Mouse (Mus musculus): ENCODE results near the gene Itgam. TPM values are rescaled to one million over a fixed set of nuclear protein-coding genes. Genes with fewer than 3 reads are reported as not detected.

The Itgam gene
- polyA plus RNA-seq, 1 experiment from 2014 or later, result 0.77 TPM

DNA sequence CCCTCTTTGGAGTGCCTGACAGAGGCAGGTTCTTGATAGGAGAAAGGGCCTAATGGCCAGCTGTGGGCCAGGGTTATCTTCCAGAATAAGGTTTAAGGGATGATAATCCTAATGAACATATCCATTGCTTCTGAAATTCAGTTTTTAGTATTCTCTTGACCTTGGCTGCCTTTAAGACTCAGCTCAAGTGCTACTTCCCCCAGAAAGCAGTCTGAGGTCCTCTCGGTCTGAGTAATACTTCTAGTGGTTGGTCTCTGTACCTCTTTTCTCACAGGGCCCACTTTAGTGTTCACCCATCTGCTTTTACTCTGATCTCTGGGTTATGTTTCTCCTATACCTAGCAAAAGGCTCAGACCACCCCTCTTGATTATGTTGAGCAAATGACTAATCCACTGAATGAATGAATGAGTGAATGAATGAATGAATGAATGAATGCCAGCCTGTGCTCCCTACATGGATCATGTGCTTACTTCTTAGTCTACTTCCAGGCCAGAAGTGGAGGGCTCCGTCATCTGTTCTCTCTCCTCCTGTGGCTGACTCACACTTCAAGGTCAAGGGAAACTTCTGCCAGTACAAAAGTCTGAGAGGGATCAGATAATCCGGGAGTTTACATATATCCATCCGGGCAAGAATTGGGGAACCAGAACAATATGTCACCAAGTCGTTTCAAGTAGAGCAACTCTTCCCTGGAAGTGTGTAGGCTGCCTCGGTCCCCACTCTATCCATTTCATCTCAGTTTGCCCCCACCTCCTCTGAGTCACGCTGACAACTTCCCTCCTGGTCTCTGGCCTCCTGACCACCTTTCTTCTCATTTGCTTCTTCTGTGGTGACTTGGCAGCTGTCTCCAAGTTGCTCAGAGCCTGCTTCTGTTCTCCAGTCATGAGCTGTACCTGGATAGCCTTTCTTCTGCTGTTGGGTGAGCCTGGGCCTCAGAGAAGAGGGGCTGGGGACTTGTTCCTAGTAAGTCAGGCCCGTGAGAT lies 66.6 kb downstream of the Itgam start, which contains the start of gene Itgax:
Itgax (plus strand) TSS at position 807 of the 980 bp plus-strand sequence.
- H3K9me3 ChIP-seq (ENCODE audit: control insufficient read depth, low read depth, low read length), result no peaks in the 10 kb centered on the region
- H3K9ac ChIP-seq (replicated peaks; ENCODE audit: low read depth, low read length), result no peak within 1 kb of the TSS
- ATAC-seq (ENCODE audit: insufficient number of reproducible peaks, insufficient read depth, low FRiP score, low read depth), result no peak
- no peaks in the 10 kb centered on the region for H3K36me3 ChIP-seq (ENCODE audit: control insufficient read depth, insufficient read depth, low read length)
- H3K4me2 ChIP-seq (replicated peaks; ENCODE audit: low read depth, low read length), result no peak within 1 kb of the TSS
- H3K27ac ChIP-seq (ENCODE audit: low read length), result no peak within 1 kb of the TSS
- no peak within 1 kb of the TSS for H3K4me3 ChIP-seq (ENCODE audit: low read depth, low read length)
- 68% methylated on average over 8 of the region's 8 CpGs for WGBS
- H3K27me3 ChIP-seq (ENCODE audit: control insufficient read depth, insufficient read depth, low read length), result no peaks in the 10 kb centered on the region
- H3K4me1 ChIP-seq (ENCODE audit: control insufficient read depth, insufficient read depth, low read length), result no peaks in the 10 kb centered on the region

DNA sequence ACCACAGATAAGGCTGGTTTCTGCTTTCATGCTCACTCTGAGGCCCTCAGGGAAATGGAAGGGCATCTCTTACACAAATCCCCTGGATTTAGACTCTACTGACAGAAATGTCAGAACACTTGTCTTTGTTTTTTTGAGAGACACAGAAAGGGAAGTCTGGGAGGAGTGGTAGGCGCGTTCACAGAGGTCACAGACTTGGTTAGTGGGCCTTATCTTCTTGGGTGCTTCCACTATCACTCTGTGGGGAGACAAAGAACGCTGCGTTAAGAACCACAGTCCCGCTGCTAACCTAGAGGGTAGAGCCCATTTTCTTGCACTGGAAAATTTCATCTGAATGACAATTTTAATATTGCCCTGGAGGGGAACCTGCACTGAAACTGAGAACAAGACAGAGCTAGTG lies 69.7 kb downstream of the Itgam start:
- no peak overlapping the region for H3K4me2 ChIP-seq (replicated peaks; ENCODE audit: low read depth, low read length)
- no peak overlapping the region for H3K27ac ChIP-seq (ENCODE audit: low read length)
- no peaks in the 10 kb centered on the region for H3K27me3 ChIP-seq (ENCODE audit: control insufficient read depth, insufficient read depth, low read length)
- no peaks in the 10 kb centered on the region for H3K9me3 ChIP-seq (ENCODE audit: control insufficient read depth, low read depth, low read length)
- ATAC-seq (ENCODE audit: insufficient number of reproducible peaks, insufficient read depth, low FRiP score, low read depth), result no peak
- no peaks in the 10 kb centered on the region for H3K4me1 ChIP-seq (ENCODE audit: control insufficient read depth, insufficient read depth, low read length)
- H3K4me3 ChIP-seq (ENCODE audit: low read depth, low read length), result no peak overlapping the region
- 80% methylated on average over 5 of the region's 5 CpGs for WGBS
- H3K9ac ChIP-seq (replicated peaks; ENCODE audit: low read depth, low read length), result no peak overlapping the region
- H3K36me3 ChIP-seq (ENCODE audit: control insufficient read depth, insufficient read depth, low read length), result no peaks in the 10 kb centered on the region

DNA sequence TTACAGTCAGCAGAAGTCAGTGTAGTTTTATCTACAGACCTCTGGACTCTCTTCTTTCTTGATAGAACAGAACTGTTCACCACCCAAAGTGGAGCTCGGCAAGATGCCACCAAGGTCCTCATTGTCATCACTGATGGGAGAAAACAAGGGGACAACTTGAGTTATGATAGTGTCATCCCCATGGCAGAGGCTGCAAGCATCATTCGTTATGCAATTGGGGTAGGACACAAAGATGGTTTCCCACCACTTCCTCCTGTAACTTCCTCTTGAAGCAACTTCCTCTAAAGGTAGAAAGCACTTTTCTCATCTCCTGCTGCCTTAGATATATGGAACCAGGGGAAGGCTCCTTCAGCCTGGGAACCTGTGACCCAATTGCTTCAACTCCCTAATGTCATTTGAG lies 71.2 kb downstream of the Itgam start:
- H3K27ac ChIP-seq (ENCODE audit: low read length), result no peak overlapping the region
- no peak overlapping the region for H3K9ac ChIP-seq (replicated peaks; ENCODE audit: low read depth, low read length)
- H3K27me3 ChIP-seq (ENCODE audit: control insufficient read depth, insufficient read depth, low read length), result no peaks in the 10 kb centered on the region
- H3K4me1 ChIP-seq (ENCODE audit: control insufficient read depth, insufficient read depth, low read length), result no peaks in the 10 kb centered on the region
- 87% methylated on average over 2 of the region's 2 CpGs for WGBS
- no peaks in the 10 kb centered on the region for H3K9me3 ChIP-seq (ENCODE audit: control insufficient read depth, low read depth, low read length)
- H3K36me3 ChIP-seq (ENCODE audit: control insufficient read depth, insufficient read depth, low read length), result no peaks in the 10 kb centered on the region
- ATAC-seq (ENCODE audit: insufficient number of reproducible peaks, insufficient read depth, low FRiP score, low read depth), result no peak
- no peak overlapping the region for H3K4me3 ChIP-seq (ENCODE audit: low read depth, low read length)
- no peak overlapping the region for H3K4me2 ChIP-seq (replicated peaks; ENCODE audit: low read depth, low read length)

DNA sequence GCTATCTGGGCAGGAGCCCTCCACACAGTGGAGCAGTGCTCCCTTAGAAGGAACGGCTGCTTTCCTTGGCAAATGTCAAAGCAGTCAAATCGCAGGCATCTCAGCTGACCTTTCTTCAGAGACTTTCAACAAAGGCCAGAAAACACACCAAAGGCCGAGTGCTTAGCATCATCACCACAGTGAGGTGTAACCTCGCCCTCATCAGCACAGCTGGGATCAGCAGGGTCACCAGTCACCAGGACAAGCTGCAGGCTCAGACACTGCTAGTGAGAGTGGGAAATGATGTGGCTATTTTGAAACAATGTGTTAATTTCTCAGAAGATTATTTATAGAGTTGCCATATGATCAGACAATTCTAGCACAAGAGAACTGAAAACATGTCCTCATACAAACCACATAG lies 74.5 kb downstream of the Itgam start:
- Histone ChIP-seq H3K4me1 (ENCODE audit: control insufficient read depth, insufficient read depth, low read length) (no peaks in the 10 kb centered on the region), H3K27me3 (ENCODE audit: control insufficient read depth, insufficient read depth, low read length) (no peaks in the 10 kb centered on the region), H3K4me3 (ENCODE audit: low read depth, low read length) (no peak overlapping the region), H3K9ac (replicated peaks; ENCODE audit: low read depth, low read length) (no peak overlapping the region), H3K27ac (ENCODE audit: low read length) (no peak overlapping the region), H3K9me3 (ENCODE audit: control insufficient read depth, low read depth, low read length) (no peaks in the 10 kb centered on the region), H3K4me2 (replicated peaks; ENCODE audit: low read depth, low read length) (no peak overlapping the region), H3K36me3 (ENCODE audit: control insufficient read depth, insufficient read depth, low read length) (no peaks in the 10 kb centered on the region)
- no peak for ATAC-seq (ENCODE audit: insufficient number of reproducible peaks, insufficient read depth, low FRiP score, low read depth)
- 35% methylated on average over 4 of the region's 4 CpGs for WGBS

DNA sequence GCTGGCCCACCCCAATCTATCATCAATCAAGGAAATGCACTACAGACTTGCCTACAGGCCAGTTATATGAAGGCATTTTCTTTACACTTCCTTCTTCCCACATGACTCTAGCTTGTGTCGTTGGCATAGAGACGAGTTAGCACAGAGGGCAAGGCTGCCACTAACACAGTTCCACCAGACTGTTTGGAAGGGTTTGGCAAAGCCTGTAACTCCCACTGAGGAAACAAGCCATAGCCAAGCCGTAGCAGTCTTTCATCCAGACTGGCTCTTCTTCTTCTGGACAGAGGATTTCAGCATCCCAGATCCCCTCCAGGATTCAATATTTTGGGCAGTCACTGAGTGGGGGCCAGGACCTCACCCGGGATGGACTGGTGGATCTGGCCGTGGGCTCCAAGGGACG lies 77.2 kb downstream of the Itgam start:
- Histone ChIP-seq H3K36me3 (ENCODE audit: control insufficient read depth, insufficient read depth, low read length) (no peaks in the 10 kb centered on the region), H3K4me2 (replicated peaks; ENCODE audit: low read depth, low read length) (no peak overlapping the region), H3K9me3 (ENCODE audit: control insufficient read depth, low read depth, low read length) (no peaks in the 10 kb centered on the region), H3K4me3 (ENCODE audit: low read depth, low read length) (no peak overlapping the region), H3K9ac (replicated peaks; ENCODE audit: low read depth, low read length) (no peak overlapping the region), H3K27me3 (ENCODE audit: control insufficient read depth, insufficient read depth, low read length) (no peaks in the 10 kb centered on the region), H3K4me1 (ENCODE audit: control insufficient read depth, insufficient read depth, low read length) (no peaks in the 10 kb centered on the region), H3K27ac (ENCODE audit: low read length) (no peak overlapping the region)
- no peak for ATAC-seq (ENCODE audit: insufficient number of reproducible peaks, insufficient read depth, low FRiP score, low read depth)
- 90% methylated on average over 6 of the region's 6 CpGs for WGBS

DNA sequence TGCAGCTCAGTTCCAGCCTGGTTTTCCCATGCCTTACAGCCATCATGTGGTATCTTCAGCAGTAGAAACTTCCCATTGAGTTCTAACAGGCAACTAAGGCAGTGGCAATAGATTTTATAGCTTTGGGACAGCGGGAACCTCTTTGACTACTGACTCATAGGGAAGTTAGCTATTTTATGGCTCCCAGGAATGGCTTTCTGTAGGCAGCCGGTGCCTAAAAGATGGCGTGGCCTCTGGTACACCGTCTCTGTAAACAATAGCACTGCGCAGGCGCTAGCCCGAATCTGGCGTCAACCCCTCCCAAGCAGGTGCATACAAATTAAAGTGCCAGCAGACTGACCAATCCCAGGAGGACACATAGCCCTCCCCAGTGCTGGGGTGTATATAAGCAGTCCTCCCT lies 88.5 kb downstream of the Itgam start:
- Histone ChIP-seq H3K4me2 (replicated peaks; ENCODE audit: low read depth, low read length) (no peak overlapping the region), H3K9me3 (ENCODE audit: control insufficient read depth, low read depth, low read length) (no peaks in the 10 kb centered on the region), H3K4me1 (ENCODE audit: control insufficient read depth, insufficient read depth, low read length) (no peaks in the 10 kb centered on the region), H3K9ac (replicated peaks; ENCODE audit: low read depth, low read length) (no peak overlapping the region), H3K27ac (ENCODE audit: low read length) (no peak overlapping the region), H3K36me3 (ENCODE audit: control insufficient read depth, insufficient read depth, low read length) (no peaks in the 10 kb centered on the region), H3K27me3 (ENCODE audit: control insufficient read depth, insufficient read depth, low read length) (no peaks in the 10 kb centered on the region), H3K4me3 (ENCODE audit: low read depth, low read length) (no peak overlapping the region)
- 82% methylated on average over 8 of the region's 8 CpGs for WGBS
- ATAC-seq (ENCODE audit: insufficient number of reproducible peaks, insufficient read depth, low FRiP score, low read depth), result no peak

DNA sequence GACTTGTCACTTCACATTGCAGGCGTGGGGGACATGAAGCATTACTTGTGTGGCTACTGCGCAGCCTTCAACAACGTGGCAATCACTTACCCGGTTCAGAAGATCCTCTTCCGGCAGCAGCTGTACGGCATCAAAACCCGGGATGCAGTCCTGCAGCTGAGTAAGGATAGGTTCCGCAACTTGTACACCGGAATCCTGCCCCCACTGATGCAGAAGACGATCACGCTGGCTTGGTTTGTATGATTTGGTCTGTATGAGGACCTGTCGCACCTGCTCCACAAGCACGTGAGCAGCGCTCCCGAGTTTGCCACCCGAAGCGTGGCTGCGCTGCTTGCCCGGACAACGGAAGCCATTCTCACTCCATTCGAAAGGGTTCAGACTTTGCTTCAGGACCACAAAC lies 91.6 kb downstream of the Itgam start, which contains the start of gene Itgad:
Itgad (plus strand) TSS at position 301 of the 400 bp plus-strand sequence.
- Histone ChIP-seq H3K36me3 (ENCODE audit: control insufficient read depth, insufficient read depth, low read length) (no peaks in the 10 kb centered on the region), H3K4me2 (replicated peaks; ENCODE audit: low read depth, low read length) (no peak within 1 kb of the TSS), H3K27me3 (ENCODE audit: control insufficient read depth, insufficient read depth, low read length) (no peaks in the 10 kb centered on the region), H3K27ac (ENCODE audit: low read length) (no peak within 1 kb of the TSS), H3K4me1 (ENCODE audit: control insufficient read depth, insufficient read depth, low read length) (no peaks in the 10 kb centered on the region), H3K9me3 (ENCODE audit: control insufficient read depth, low read depth, low read length) (no peaks in the 10 kb centered on the region), H3K4me3 (ENCODE audit: low read depth, low read length) (no peak within 1 kb of the TSS), H3K9ac (replicated peaks; ENCODE audit: low read depth, low read length) (no peak within 1 kb of the TSS)
- no peak for ATAC-seq (ENCODE audit: insufficient number of reproducible peaks, insufficient read depth, low FRiP score, low read depth)
- 88% methylated on average over 21 of the region's 21 CpGs for WGBS

DNA sequence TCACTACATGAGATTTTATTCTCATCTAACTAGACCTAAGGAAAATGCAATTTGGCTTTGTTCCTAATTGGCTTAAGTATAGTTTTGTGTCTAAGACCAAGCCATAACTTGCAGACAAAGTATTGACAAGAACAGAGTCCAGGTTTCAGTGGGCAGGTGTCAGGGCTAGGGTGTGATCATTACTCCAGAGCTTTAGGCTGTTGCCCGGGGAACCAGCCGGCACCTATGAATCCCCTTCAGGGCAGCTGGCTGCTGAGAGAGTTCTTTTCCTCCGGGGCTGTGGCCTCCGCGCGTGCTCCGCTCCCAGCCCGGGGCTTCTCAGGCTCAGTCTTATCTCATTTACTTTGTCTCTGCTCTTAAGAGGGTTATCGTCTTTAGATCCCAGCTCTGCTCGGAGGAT lies 92.5 kb downstream of the Itgam start:
- no peaks in the 10 kb centered on the region for H3K27me3 ChIP-seq (ENCODE audit: control insufficient read depth, insufficient read depth, low read length)
- ATAC-seq (ENCODE audit: insufficient number of reproducible peaks, insufficient read depth, low FRiP score, low read depth), result no peak
- no peak overlapping the region for H3K4me3 ChIP-seq (ENCODE audit: low read depth, low read length)
- no peaks in the 10 kb centered on the region for H3K9me3 ChIP-seq (ENCODE audit: control insufficient read depth, low read depth, low read length)
- no peak overlapping the region for H3K4me2 ChIP-seq (replicated peaks; ENCODE audit: low read depth, low read length)
- H3K27ac ChIP-seq (ENCODE audit: low read length), result no peak overlapping the region
- no peaks in the 10 kb centered on the region for H3K36me3 ChIP-seq (ENCODE audit: control insufficient read depth, insufficient read depth, low read length)
- H3K9ac ChIP-seq (replicated peaks; ENCODE audit: low read depth, low read length), result no peak overlapping the region
- no peaks in the 10 kb centered on the region for H3K4me1 ChIP-seq (ENCODE audit: control insufficient read depth, insufficient read depth, low read length)
- 55% methylated on average over 10 of the region's 10 CpGs for WGBS

Data from stomach, embryonic 14.5 days (tissue).